Mouse (Mus musculus) macrophage (primary cell): ENCODE results near the gene Tspan5. TPM values are rescaled to one million over a fixed set of nuclear protein-coding genes. Genes with fewer than 3 reads are reported as not detected.

Experiments
- H3K27ac ChIP-seq: fragments of 350-480 bp; formaldehyde crosslinking; 2 replicates; pipeline ENCODE4 v1.9.0; 2021
- H3K36me3 ChIP-seq: fragments of 350-480 bp; formaldehyde crosslinking; 2 replicates; pipeline ENCODE4 v1.9.0; 2021; ENCODE audit errors: inconsistent target
- H3K4me3 ChIP-seq: fragments of 350-480 bp; formaldehyde crosslinking; 2 replicates; pipeline ENCODE4 v1.9.0; 2021; ENCODE audit errors: inconsistent target
- H3K79me2 ChIP-seq: fragments of 350-480 bp; formaldehyde crosslinking; 2 replicates; pipeline ENCODE4 v1.9.0; 2021; ENCODE audit errors: inconsistent target
- WGBS: methylation state at CpG from one replicate; pipeline ENCODE4 v1.1.7; 2026; ENCODE audit warnings: inconsistent platforms; ENCODE audit not compliant: missing documents; 5-methylcytosine and 5-hydroxymethylcytosine counted together
- polyA plus RNA-seq: library from polyadenylated mRNA; stranded (reverse); fragments of 250-400 nt; gene quantifications from 3 replicates; pipeline ENCODE4 v1.2.4, GENCODE M21; 2018; ENCODE audit warnings: inconsistent platforms

The Tspan5 gene
- polyA plus RNA-seq, 1 experiment from 2014 or later: 5.3 TPM

GRCm38 (mm10) chr3:138771549-138772333, 29.7 kb downstream of the Tspan5 start:
- no peak overlapping the region for H3K4me3 ChIP-seq
- peaks cover 3% of the 10 kb centered on the region; the same call in 1 of the 2 replicates for H3K79me2 ChIP-seq
- no peak overlapping the region for H3K27ac ChIP-seq
- WGBS: 93% methylated on average over 11 of the region's 12 CpGs
- H3K36me3 ChIP-seq: no peaks in the 10 kb centered on the region

GRCm38 (mm10) chr3:138773871-138774606, 32.0 kb downstream of the Tspan5 start:
- Histone ChIP-seq H3K79me2 (peaks cover 3% of the 10 kb centered on the region; the same call in 1 of the 2 replicates), H3K27ac (no peak overlapping the region), H3K36me3 (no peaks in the 10 kb centered on the region), H3K4me3 (no peak overlapping the region)
- WGBS: 69% methylated on average over 9 of the region's 9 CpGs

GRCm38 (mm10) chr3:138774607-138774943, 32.6 kb downstream of the Tspan5 start:
- H3K79me2 ChIP-seq: peaks cover 3% of the 10 kb centered on the region; the same call in 1 of the 2 replicates
- WGBS: 96% methylated on average over 4 of the region's 4 CpGs
- no peaks in the 10 kb centered on the region for H3K36me3 ChIP-seq
- H3K27ac ChIP-seq: no peak overlapping the region
- no peak overlapping the region for H3K4me3 ChIP-seq

- H3K4me3 ChIP-seq: no peak overlapping the region
- H3K79me2 ChIP-seq: peaks cover 3% of the 10 kb centered on the region; the same call in 1 of the 2 replicates
- 91% methylated on average over 7 of the region's 7 CpGs for WGBS
- no peak overlapping the region for H3K27ac ChIP-seq
- no peaks in the 10 kb centered on the region for H3K36me3 ChIP-seq
These were observed 34.1 kb downstream of the Tspan5 start for GRCm38 (mm10) chr3:138775926-138776715.

GRCm38 (mm10) chr3:138781492-138781891, 39.5 kb downstream of the Tspan5 start:
- H3K4me3 ChIP-seq: no peak overlapping the region
- H3K27ac ChIP-seq: no peak overlapping the region
- WGBS: 98% methylated on average over 9 of the region's 9 CpGs
- H3K79me2 ChIP-seq: no peaks in the 10 kb centered on the region
- H3K36me3 ChIP-seq: no peaks in the 10 kb centered on the region

- H3K79me2 ChIP-seq: no peaks in the 10 kb centered on the region
- no peak overlapping the region for H3K27ac ChIP-seq
- WGBS: 89% methylated on average over 19 of the region's 19 CpGs
- no peak overlapping the region for H3K4me3 ChIP-seq
- no peaks in the 10 kb centered on the region for H3K36me3 ChIP-seq
These were observed 42.1 kb downstream of the Tspan5 start for GRCm38 (mm10) chr3:138783859-138784640.

- Histone ChIP-seq H3K79me2 (no peaks in the 10 kb centered on the region), H3K36me3 (no peaks in the 10 kb centered on the region), H3K4me3 (no peak overlapping the region), H3K27ac (no peak overlapping the region)
- 93% methylated on average over 7 of the region's 7 CpGs for whole genome bisulfite sequencing
These were observed 42.6 kb downstream of the Tspan5 start for GRCm38 (mm10) chr3:138784641-138785025.

GRCm38 (mm10) chr3:138787758-138788488, 45.9 kb downstream of the Tspan5 start:
- 91% methylated on average over 17 of the region's 18 CpGs for WGBS
- no peaks in the 10 kb centered on the region for H3K79me2 ChIP-seq
- H3K36me3 ChIP-seq: no peaks in the 10 kb centered on the region
- H3K4me3 ChIP-seq: no peak overlapping the region
- H3K27ac ChIP-seq: no peak overlapping the region

- Histone ChIP-seq H3K27ac (no peak overlapping the region), H3K4me3 (no peak overlapping the region), H3K79me2 (no peaks in the 10 kb centered on the region), H3K36me3 (no peaks in the 10 kb centered on the region)
- WGBS: 95% methylated on average over 14 of the region's 17 CpGs
These were observed 46.5 kb downstream of the Tspan5 start for GRCm38 (mm10) chr3:138788489-138788850.

GRCm38 (mm10) chr3:138789275-138789674, 47.3 kb downstream of the Tspan5 start:
- WGBS: 95% methylated on average over 5 of the region's 5 CpGs

GRCm38 (mm10) chr3:138794533-138794932, 52.5 kb downstream of the Tspan5 start:
- Histone ChIP-seq H3K79me2 (no peaks in the 10 kb centered on the region), H3K4me3 (no peak overlapping the region), H3K27ac (no peak overlapping the region), H3K36me3 (no peaks in the 10 kb centered on the region)
- WGBS: 94% methylated on average over 8 of the region's 8 CpGs

More at GRCm38 (mm10) chr3:138789275-138789674, 47.3 kb downstream of the Tspan5 start:
- Histone ChIP-seq H3K36me3 (no peaks in the 10 kb centered on the region), H3K27ac (no peak overlapping the region), H3K4me3 (no peak overlapping the region), H3K79me2 (no peaks in the 10 kb centered on the region)

- Histone ChIP-seq H3K36me3 (no peaks in the 10 kb centered on the region), H3K27ac (no peak overlapping the region), H3K79me2 (no peaks in the 10 kb centered on the region), H3K4me3 (no peak overlapping the region)
- WGBS: 94% methylated on average over 7 of the region's 7 CpGs
These were observed 54.0 kb downstream of the Tspan5 start for GRCm38 (mm10) chr3:138795951-138796350.

GRCm38 (mm10) chr3:138796583-138796982, 54.6 kb downstream of the Tspan5 start:
- Histone ChIP-seq H3K27ac (no peak overlapping the region), H3K4me3 (no peak overlapping the region), H3K79me2 (no peaks in the 10 kb centered on the region), H3K36me3 (no peaks in the 10 kb centered on the region)
- WGBS: 87% methylated on average over 3 of the region's 3 CpGs
